Mouse (Mus musculus) cortical plate, adult 2 months (tissue): Measurements from ENCODE around the gene Atpaf2. TPM values are rescaled to one million over a fixed set of nuclear protein-coding genes. Genes with fewer than 3 reads are reported as not detected.
"Not testable (repeated sequence)": the region's sequence is repeated elsewhere in the genome, so short reads cannot be mapped to it uniquely, and the experiment has no call there.

ENCODE experiments used
- H3K27ac ChIP-seq: fragments of 200-500 bp; 2 replicates; pipeline ENCODE4 v1.5.1; 2012; ENCODE audit warnings: low read length, control low read depth, inconsistent platforms; ENCODE audit not compliant: insufficient read depth
- H3K4me1 ChIP-seq: fragments of 200-500 bp; 2 replicates; pipeline ENCODE4 v1.6.1; 2011; ENCODE audit warnings: low read length; ENCODE audit not compliant: control insufficient read depth, insufficient read depth
- H3K4me3 ChIP-seq: fragments of 200-500 bp; 2 replicates; pipeline ENCODE4 v1.5.1; 2011; ENCODE audit warnings: mild to moderate bottlenecking, low read length, control low read depth; ENCODE audit not compliant: insufficient read depth
- CTCF ChIP-seq: fragments of 200-500 bp; IDR thresholded peaks from 2 replicates; pipeline ENCODE4 v1.5.1; 2011; ENCODE audit warnings: mild to moderate bottlenecking, control low read depth, low read length; ENCODE audit not compliant: insufficient read depth; ENCODE audit errors: extremely low read depth
- POLR2A ChIP-seq: fragments of 200-500 bp; IDR thresholded peaks from 2 replicates; pipeline ENCODE4 v1.6.1; 2011; ENCODE audit warnings: mild to moderate bottlenecking, low read length, control low read depth; ENCODE audit not compliant: insufficient read depth; ENCODE audit errors: extremely low read depth
- polyA plus RNA-seq: library from polyadenylated mRNA; depleted of rRNA; stranded (reverse); fragments of >200 nt; gene quantifications from 2 replicates; pipeline ENCODE4 v1.2.3, GENCODE M21; 2012; rRNA removed

Atpaf2 gene
- polyA plus RNA-seq = 28.8 and 29.8 TPM in 2 replicates

DNA sequence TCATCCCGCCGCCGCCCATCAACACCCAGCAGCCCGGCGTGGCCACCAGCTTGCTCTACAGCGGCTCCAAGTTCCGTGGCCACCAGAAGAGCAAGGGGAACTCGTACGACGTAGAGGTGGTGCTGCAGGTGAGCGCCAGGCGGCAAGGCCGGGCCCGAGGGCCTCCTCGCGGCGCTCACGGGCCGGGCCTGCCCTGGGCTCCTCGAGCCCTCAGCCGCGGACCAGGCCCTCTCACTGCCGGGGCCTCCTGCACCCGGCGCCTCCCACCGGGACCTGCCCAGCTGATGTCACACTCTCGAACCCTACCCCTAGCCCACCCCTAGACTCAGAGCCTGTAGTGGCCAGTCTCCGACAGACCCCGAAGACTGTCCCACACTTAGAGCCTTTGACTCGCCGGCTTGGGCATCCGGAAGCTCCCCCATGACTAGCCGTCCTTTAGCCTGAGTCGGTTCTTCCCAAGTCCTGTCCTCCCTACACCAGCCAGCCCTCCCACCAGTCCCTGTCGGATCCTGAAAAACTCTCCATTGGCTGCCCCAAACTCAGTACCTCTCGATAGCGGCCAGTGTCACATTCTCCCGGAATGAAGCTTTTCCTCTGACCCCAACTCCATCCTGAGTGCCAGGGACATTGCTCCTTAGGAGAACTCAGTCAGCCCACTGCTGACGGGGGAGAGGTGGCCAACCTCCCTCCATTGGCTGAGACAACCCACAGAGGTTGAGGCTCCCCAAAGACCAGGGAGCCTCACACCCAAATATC is at the start of gene Atpaf2:
Gene Atpaf2 (minus strand): TSS at position 741 of the 756 bp plus-strand sequence.
- no peak for TF ChIP-seq CTCF
- TF ChIP-seq POLR2A = no peak
- Histone ChIP-seq H3K4me3 (peak within 1 kb of the TSS; percentile 57), H3K27ac (peak within 1 kb of the TSS; percentile 62; the same call in 1 of the 2 replicates), H3K4me1 (peaks cover 7% of the 10 kb centered on the region)

DNA sequence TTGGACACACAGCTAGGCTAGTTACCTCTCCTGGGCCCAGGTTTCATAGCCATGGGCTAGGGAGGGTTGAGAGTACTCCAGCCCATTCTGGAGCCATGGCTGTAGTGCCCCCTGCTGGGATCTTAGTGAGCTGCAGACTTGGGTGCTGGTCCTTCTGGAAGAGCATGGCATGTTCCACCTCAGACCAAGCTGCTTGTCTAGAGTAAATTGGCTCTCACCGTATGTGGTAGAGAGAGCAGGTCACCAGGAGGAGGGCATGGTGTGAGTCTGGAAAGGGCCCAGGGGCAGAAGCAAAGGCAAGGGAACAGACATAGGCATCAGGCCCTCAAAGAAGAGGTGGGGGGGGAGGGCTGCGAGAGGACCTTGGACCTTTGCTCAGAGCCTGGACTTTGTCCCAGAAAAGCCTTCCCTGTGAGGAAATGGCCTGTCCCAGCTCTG is 47.7 kb upstream of the Atpaf2 start:
- Histone ChIP-seq H3K27ac (no peak overlapping the region), H3K4me1 (no peaks in the 10 kb centered on the region), H3K4me3 (no peak overlapping the region)
- TF ChIP-seq CTCF (peak; percentile 51), POLR2A (no peak)

DNA sequence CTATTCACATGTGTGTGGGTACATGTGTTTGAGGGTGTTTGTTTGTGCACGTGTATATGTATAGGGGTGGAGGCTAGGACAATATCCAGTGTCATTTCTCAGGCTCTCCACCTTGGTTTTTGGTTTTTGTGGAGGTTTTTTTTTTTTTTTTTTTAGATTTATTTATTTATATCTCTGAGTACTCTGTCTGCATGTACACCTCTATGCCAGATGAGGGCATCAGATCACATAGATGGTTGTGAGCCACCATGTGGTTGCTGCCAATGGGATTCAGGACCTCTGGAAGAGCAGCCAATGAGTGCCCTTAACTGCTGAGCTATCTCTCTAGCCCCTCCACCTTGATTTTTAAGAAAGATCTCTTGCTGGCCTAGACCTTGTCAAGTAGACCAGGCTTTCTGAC is 39.7 kb upstream of the Atpaf2 start:
- Histone ChIP-seq H3K4me1 (peaks cover 6% of the 10 kb centered on the region), H3K4me3 (no peak overlapping the region), H3K27ac (no peak overlapping the region)
- TF ChIP-seq POLR2A (no peak), CTCF (no peak)

DNA sequence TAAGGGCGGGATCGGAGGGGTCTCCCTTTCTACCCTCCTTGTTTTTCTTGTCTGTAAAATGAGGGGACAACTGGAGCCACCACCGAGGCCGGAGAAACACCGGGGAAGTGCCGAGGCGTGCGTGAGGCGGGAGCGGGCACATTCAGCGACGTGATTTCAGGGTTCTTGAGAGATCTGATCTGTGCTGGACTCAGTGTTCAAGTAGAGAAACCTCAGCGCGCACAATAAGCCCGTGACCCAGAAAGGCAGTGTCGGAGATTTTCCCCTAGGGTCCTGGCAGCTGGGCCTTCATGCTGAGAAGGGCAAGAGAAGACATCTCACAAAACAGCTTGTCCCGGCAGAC is 36.5 kb upstream of the Atpaf2 start:
- Histone ChIP-seq H3K4me1 (peaks cover 6% of the 10 kb centered on the region), H3K27ac (no peak overlapping the region), H3K4me3 (peak overlapping the region; percentile 50)
- no peak for TF ChIP-seq POLR2A
- no peak for TF ChIP-seq CTCF

DNA sequence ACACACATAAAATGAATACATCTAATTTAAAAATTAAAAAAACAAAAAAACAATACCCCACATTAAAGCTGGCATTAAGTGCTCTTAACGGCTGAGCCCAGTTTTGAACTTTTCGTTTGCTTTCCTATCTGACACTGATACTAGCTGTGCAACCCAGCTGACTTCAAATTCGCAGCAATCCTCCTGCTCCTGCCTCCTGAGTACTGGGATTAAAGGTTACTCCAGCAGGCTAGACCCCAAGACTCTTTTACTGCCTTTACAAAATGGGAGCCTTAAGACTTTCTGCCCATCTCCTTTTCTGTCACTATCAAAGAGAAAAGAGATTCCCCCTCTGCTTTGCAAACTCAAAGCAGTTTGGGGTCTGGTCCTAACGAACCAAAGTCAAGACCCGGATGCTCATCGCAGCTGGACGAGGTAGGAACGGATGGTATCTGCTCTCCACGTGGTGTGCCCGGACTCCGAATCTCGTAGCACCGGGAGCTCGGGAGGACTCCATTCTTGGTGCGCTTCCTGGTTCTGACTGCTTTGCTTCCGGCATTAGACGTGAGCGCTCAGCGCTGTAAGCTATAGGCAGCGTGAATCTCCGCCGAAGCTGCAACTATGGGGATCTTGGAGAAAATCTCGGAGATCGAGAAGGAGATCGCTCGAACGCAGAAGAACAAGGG is 36.0 kb upstream of the Atpaf2 start, which contains the start of gene Drg2:
Gene Drg2 (plus strand): TSS at position 512 of the 665 bp plus-strand sequence.
- TF ChIP-seq CTCF = no peak
- TF ChIP-seq POLR2A = peak; percentile 82
- Histone ChIP-seq H3K4me1 (peaks cover 6% of the 10 kb centered on the region), H3K4me3 (peak within 1 kb of the TSS; percentile 50), H3K27ac (no peak within 1 kb of the TSS)

DNA sequence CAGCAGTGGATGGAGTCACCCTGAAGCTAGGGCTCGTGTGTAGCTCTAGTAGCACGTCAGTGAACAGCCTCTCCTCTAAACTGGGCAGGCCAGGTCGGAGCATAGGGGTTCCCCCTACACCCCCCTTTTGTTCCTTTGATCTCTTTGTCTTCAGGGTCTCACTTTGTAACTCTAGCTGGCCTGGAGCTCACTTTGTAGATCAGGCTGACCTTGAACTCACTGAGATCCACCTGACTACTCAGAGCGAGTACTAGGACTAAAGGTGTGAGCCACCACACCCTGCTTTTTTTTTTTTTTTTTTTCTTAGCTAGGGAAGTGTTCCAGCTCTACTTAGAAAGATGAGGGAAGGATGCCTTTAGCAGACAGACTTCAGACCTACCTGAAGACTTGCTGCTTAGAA is 25.8 kb upstream of the Atpaf2 start:
- no peak overlapping the region for H3K4me3 ChIP-seq
- no peaks in the 10 kb centered on the region for H3K4me1 ChIP-seq
- no peak for TF ChIP-seq POLR2A
- no peak for TF ChIP-seq CTCF
- no peak overlapping the region for H3K27ac ChIP-seq

DNA sequence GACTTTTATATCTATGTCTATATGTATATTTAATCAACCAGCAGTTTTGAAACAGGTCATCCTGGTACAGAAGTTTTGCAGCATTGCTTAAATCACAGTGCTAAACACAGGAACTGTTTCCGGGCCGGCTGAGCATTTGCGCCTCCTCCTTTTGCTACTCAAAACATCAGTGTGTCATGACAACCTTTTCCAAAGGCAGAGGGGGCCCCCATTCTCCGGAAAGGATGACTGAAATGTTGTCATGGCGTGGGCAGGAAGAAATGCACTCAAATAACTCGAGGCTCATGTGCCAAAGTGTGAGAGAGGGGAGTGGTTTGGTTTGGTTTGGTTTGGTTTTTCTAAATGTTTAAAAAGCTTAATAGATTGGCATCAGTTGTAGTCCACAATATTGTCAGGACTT is 24.6 kb upstream of the Atpaf2 start:
- H3K4me3 ChIP-seq = no peak overlapping the region
- no peak overlapping the region for H3K27ac ChIP-seq
- TF ChIP-seq CTCF (no peak), POLR2A (no peak)
- H3K4me1 ChIP-seq = no peaks in the 10 kb centered on the region

DNA sequence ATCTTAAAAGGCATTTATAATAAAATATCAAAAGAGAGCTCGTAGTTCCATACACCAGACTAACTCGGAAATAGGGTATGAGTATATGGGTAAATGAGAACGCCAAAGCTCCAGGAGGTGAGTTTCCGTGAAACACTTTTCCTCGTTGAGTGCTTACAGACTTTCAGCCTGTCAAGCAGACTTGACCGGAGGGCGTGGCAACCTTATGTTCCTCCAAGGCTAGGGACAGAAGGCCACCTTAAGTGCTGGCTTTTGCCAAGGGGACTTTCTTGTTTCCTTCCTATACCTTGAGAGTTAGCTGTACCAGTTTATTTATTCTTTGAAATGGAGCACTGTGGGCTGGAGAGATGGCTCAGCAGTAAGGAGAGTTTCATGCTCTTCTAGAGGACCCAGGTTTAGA is 21.9 kb upstream of the Atpaf2 start:
- H3K4me3 ChIP-seq = no peak overlapping the region
- TF ChIP-seq POLR2A (no peak), CTCF (no peak)
- no peaks in the 10 kb centered on the region for H3K4me1 ChIP-seq
- no peak overlapping the region for H3K27ac ChIP-seq

DNA sequence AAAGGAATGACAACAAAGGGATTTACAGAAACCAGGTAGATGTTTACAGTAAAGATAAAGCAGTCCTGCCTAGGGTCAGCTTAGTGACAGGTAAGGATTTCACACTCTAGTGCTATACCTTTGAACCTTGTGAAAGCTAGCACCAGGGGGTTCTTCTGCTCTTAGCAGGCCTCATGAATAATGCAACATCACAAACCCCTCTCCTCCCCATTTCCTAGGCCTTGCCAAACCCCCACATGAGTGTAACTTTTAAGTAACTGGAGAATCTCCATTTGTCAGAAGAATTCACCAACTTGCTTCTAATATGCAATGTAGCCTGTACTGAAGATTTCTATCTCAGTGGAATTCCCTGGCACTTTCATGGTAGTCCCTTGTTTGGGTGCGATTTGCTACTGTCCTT is 21.4 kb upstream of the Atpaf2 start:
- not testable (repeated sequence) for H3K4me3 ChIP-seq, H3K4me1 ChIP-seq, H3K27ac ChIP-seq

DNA sequence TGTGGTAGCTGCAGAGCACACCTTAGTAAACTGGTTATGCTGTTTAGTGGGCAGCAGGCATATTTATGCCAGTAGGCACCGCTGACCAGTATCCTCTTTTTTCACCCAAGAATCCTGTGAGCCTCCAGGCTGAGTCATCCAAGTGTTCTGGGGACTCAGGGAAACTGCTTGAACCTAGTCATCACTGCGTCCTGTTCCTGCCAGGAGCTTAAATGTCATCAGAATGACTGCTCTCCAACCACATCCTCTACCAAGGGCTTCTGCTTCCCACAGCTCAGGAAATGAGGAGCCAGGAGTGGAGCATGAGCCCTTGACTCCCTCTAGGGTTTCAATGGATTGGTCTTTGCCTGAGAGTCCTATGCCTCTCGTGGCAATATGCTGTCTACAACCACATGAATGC is 18.4 kb upstream of the Atpaf2 start:
- Histone ChIP-seq H3K4me3 (no peak overlapping the region), H3K4me1 (no peaks in the 10 kb centered on the region)
- TF ChIP-seq CTCF (no peak), POLR2A (no peak)

More for the DNA sequence above, 18.4 kb upstream of the Atpaf2 start:
- no peak overlapping the region for H3K27ac ChIP-seq
